Mouse (Mus musculus) thymus, postnatal 36 days (tissue): Measurements from ENCODE around the gene Plac8.

Experiments
- DNase-seq, 2 experiments: peaks; one replicate each; pipeline ENCODE4 v3.0.0; 2022; ENCODE audit warnings: mixed read lengths in 2 of 2

Plac8 gene

GRCm38 (mm10) chr5:100572069-100572468 lies at the start of gene Plac8:
Gene Plac8 (minus strand): TSS chr5:100572245.
- no peak for DNase-seq

GRCm38 (mm10) chr5:100620952-100621351 lies 48.9 kb upstream of the Plac8 start:
- DNase-seq: no peak

GRCm38 (mm10) chr5:100619586-100620275 lies 47.7 kb upstream of the Plac8 start:
- DNase-seq: no peak

GRCm38 (mm10) chr5:100613896-100614768 lies 42.1 kb upstream of the Plac8 start:
- no peak for DNase-seq

GRCm38 (mm10) chr5:100607868-100608267 lies 35.8 kb upstream of the Plac8 start:
- no peak for DNase-seq

- no peak for DNase-seq
These were observed 35.2 kb upstream of the Plac8 start for GRCm38 (mm10) chr5:100607090-100607762.

GRCm38 (mm10) chr5:100605828-100606229 lies 33.8 kb upstream of the Plac8 start:
- no peak for DNase-seq

- no peak for DNase-seq
These were observed 32.0 kb upstream of the Plac8 start for GRCm38 (mm10) chr5:100604061-100604460.

GRCm38 (mm10) chr5:100601864-100602263 lies 29.8 kb upstream of the Plac8 start:
- no peak for DNase-seq

GRCm38 (mm10) chr5:100598961-100599463 lies 27.0 kb upstream of the Plac8 start:
- DNase-seq: no peak

- DNase-seq: no peak
These were observed 25.9 kb upstream of the Plac8 start for GRCm38 (mm10) chr5:100597886-100598485.

- no peak for DNase-seq
These were observed 24.0 kb upstream of the Plac8 start for GRCm38 (mm10) chr5:100595999-100596398.

- no peak for DNase-seq
These were observed 22.9 kb upstream of the Plac8 start for GRCm38 (mm10) chr5:100594803-100595467.

GRCm38 (mm10) chr5:100590505-100590904 lies 18.5 kb upstream of the Plac8 start:
- DNase-seq: no peak

- DNase-seq: no peak
These were observed 15.6 kb upstream of the Plac8 start for GRCm38 (mm10) chr5:100587626-100588025.

GRCm38 (mm10) chr5:100587136-100587535 lies 15.1 kb upstream of the Plac8 start:
- DNase-seq: no peak

- no peak for DNase-seq
These were observed 13.6 kb upstream of the Plac8 start for GRCm38 (mm10) chr5:100585657-100586056.

- DNase-seq: no peak
These were observed 13.2 kb upstream of the Plac8 start for GRCm38 (mm10) chr5:100585206-100585644.

- no peak for DNase-seq
These were observed 11.0 kb upstream of the Plac8 start for GRCm38 (mm10) chr5:100583066-100583465.

- no peak for DNase-seq
These were observed 10.4 kb upstream of the Plac8 start for GRCm38 (mm10) chr5:100582435-100582826.

- DNase-seq: no peak
These were observed 9.8 kb upstream of the Plac8 start for GRCm38 (mm10) chr5:100581622-100582434.
